Mouse (Mus musculus) intestine, embryonic 14.5 days (tissue): Measurements from ENCODE around the gene Rp9. TPM values are rescaled to one million over a fixed set of nuclear protein-coding genes. Genes with fewer than 3 reads are reported as not detected.
A peak's percentile ranks its signal among the peaks of the same experiment; 100 is the strongest.

ENCODE experiments used
- ATAC-seq: fragments of 200-750 bp; cut with Nextera tagmentation; replicated peaks from 2 replicates; pipeline ENCODE4 v1.8.0; 2017; ENCODE audit warnings: low read depth, moderate number of reproducible peaks, moderate TSS enrichment, moderate library complexity; ENCODE audit not compliant: low FRiP score, low TSS enrichment
- DNase-seq: peaks from one replicate; pipeline ENCODE4 v3.0.0-alpha.2; 2018; ENCODE audit warnings: low spot score
- H3K27ac ChIP-seq: fragments of 300-500 bp; sonication (generic); 2 replicates; pipeline ENCODE4 v1.5.1; 2014; ENCODE audit warnings: low read depth, mild to moderate bottlenecking, control low read depth
- H3K27me3 ChIP-seq: fragments of 300-500 bp; sonication (generic); replicated peaks from 2 replicates; pipeline ENCODE4 v1.6.1; 2014; ENCODE audit warnings: low read length, control low read depth; ENCODE audit not compliant: control insufficient read depth, insufficient read depth
- H3K36me3 ChIP-seq: fragments of 300-500 bp; sonication (generic); 2 replicates; pipeline ENCODE4 v1.6.1; 2014; ENCODE audit warnings: low read length, control low read depth; ENCODE audit not compliant: control insufficient read depth, insufficient read depth
- H3K4me1 ChIP-seq: fragments of 300-500 bp; sonication (generic); replicated peaks from 2 replicates; pipeline ENCODE4 v1.6.1; 2014; ENCODE audit warnings: low read length, control low read depth, mixed read lengths; ENCODE audit not compliant: control insufficient read depth, insufficient read depth
- H3K4me2 ChIP-seq: fragments of 300-500 bp; sonication (generic); 2 replicates; pipeline ENCODE4 v1.6.1; 2014; ENCODE audit warnings: low read length
- H3K4me3 ChIP-seq: fragments of 300-500 bp; sonication (generic); 2 replicates; pipeline ENCODE4 v1.5.1; 2014; ENCODE audit warnings: low read depth, low read length, control low read depth, mixed read lengths
- H3K9ac ChIP-seq: fragments of 300-500 bp; sonication (generic); 2 replicates; pipeline ENCODE4 v1.6.1; 2014; ENCODE audit warnings: mild to moderate bottlenecking, low read length
- H3K9me3 ChIP-seq: fragments of 300-500 bp; sonication (generic); 2 replicates; pipeline ENCODE4 v1.6.1; 2016; ENCODE audit warnings: low read length, control low read depth; ENCODE audit not compliant: control insufficient read depth
- WGBS: fragments of 180-500 bp; shearing (Covaris S2); extraction: QIAGEN DNeasy Blood & Tissue Kit; methylation state at CpG from one replicate; pipeline ENCODE4 v1.1.7; 2014; 5-methylcytosine and 5-hydroxymethylcytosine counted together
- polyA plus RNA-seq: library from polyadenylated mRNA; unstranded; fragments of >200 nt; fragmentation: Nextera tagmentation; extraction: Ambion mirVana; gene quantifications from 2 replicates; pipeline ENCODE4 v1.2.1, GENCODE M21; 2014

Gene Rp9
- polyA plus RNA-seq, 1 experiment from 2014 or later: 82.2 TPM

DNA sequence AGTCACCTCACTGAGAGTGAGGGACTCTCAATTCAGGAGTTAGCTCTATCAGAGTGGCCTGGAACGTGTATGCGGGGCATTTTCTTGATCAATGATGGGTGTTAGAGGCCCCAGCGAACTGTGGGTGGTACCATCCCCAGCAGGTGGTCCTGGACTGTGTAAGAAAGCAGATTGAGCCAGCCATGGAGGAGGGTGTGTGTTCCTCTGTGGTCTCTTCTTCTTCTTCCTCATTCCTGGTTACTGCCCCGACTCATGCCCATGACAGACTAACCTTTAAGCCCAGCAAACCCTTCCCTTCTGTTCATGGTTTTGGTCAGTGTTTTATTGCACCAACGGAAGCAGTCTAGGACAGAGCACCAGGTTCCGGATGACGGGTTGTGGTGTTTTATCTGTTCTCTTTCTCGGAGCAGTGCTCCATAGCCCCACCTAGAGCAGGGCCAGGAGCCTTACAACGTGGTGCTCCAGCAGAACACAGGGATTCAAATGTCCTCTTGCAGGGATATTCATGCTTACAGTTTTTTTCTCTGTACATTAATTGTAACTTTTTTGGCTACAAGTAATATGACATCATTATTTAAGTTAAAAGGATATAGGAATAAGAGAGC is 24.8 kb upstream of the Rp9 start:
- Histone ChIP-seq H3K36me3 (no peaks in the 10 kb centered on the region), H3K4me3 (no peak overlapping the region), H3K9ac (no peak overlapping the region), H3K4me2 (no peak overlapping the region), H3K9me3 (0 out of 2 replicates have a peak, but pooled peaks cover 3% of the 10 kb centered on the region), H3K27me3 (no peaks in the 10 kb centered on the region), H3K4me1 (no peaks in the 10 kb centered on the region), H3K27ac (no peak overlapping the region)
- no peak for ATAC-seq
- no peak for DNase-seq
- 86% methylated on average over 9 of the region's 9 CpGs for WGBS

DNA sequence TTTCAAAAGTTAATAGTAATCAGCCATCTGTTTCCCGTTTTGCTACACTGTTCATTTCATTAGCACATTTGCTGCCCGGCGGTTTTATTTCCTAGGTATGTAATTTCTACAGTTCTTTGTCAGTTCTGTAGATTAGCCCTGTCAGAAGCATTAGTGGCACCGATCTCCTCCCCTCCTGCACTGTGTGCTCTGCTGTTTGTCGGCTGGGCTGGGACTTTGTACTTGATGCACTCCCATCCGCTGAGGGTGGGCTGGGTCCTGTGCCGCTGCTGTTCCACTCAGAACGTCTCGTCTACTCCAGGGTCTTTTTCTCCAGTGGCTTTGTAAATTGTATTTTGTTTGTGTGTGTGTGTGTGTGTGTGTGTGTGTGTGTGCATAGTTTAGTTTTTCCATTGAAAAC is 19.4 kb upstream of the Rp9 start:
- Histone ChIP-seq H3K9me3 (no peaks in the 10 kb centered on the region), H3K36me3 (no peaks in the 10 kb centered on the region), H3K27me3 (no peaks in the 10 kb centered on the region), H3K4me2 (no peak overlapping the region), H3K27ac (no peak overlapping the region), H3K9ac (no peak overlapping the region), H3K4me1 (no peaks in the 10 kb centered on the region), H3K4me3 (no peak overlapping the region)
- DNase-seq: no peak
- ATAC-seq: no peak
- WGBS: 54% methylated on average over 9 of the region's 9 CpGs

DNA sequence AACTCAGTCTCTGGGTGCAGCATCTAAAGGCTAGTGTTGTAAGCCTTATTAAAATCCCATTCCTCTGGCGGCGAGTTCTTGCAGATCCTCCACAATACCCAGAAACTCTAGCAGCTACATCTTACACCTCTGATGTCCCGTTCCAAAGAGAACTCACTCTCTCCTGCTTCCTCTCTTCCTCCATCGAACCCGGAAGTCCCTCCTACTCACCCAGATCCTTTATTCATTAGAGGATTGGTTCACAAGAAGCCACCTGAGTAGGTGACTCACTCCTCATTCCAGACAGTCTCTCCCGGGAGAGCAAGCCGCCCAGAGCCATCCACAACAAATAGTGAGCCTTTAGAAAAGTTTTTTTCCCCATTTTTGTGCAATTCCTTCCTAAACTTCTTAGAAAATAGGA is 16.7 kb upstream of the Rp9 start:
- no peak for DNase-seq
- Histone ChIP-seq H3K4me1 (no peaks in the 10 kb centered on the region), H3K4me2 (no peak overlapping the region), H3K27me3 (no peaks in the 10 kb centered on the region), H3K4me3 (no peak overlapping the region), H3K36me3 (no peaks in the 10 kb centered on the region), H3K9ac (no peak overlapping the region), H3K9me3 (no peaks in the 10 kb centered on the region), H3K27ac (no peak overlapping the region)
- 93% methylated on average over 7 of the region's 7 CpGs for WGBS
- no peak for ATAC-seq

DNA sequence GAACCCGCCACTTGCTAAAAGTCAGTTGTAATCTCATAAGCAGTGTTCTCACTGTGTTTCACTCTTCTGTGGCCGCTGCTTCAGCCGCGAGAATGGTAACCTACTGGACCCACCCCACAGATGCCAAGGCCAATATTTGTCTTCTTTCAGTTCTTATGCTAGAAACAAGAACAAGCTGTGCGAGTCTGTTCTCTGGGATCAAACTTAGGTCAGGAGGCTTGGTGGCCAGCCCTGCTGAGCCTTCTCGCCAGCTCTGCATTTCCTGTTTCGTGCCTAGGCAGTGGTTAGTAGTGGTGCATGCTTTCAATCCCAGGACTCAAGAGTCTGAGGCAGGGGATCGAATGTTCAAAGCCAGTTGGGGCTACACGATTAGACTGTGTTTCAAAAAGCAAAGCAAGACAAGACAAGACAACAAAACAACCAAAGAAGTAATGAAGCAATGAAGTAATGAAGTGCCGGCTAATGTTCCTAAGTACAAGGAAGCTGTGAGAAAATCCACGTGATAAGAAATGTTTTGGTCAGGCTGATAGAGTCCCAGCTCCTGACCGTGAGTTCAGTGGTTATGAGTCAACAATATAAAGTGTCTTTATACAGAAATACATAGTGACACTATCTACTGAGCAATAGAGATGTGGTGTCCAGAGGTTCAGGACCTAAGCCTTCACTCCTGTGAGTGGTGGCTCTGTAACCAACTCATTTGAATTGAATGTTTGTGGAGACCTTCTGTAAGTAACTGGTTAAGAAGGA is 15.2 kb upstream of the Rp9 start:
- Histone ChIP-seq H3K4me1 (no peaks in the 10 kb centered on the region), H3K9ac (no peak overlapping the region), H3K27me3 (no peaks in the 10 kb centered on the region), H3K4me3 (no peak overlapping the region), H3K4me2 (no peak overlapping the region), H3K9me3 (no peaks in the 10 kb centered on the region), H3K36me3 (no peaks in the 10 kb centered on the region), H3K27ac (no peak overlapping the region)
- WGBS: 88% methylated on average over 12 of the region's 12 CpGs
- DNase-seq (no peak), ATAC-seq (no peak)

DNA sequence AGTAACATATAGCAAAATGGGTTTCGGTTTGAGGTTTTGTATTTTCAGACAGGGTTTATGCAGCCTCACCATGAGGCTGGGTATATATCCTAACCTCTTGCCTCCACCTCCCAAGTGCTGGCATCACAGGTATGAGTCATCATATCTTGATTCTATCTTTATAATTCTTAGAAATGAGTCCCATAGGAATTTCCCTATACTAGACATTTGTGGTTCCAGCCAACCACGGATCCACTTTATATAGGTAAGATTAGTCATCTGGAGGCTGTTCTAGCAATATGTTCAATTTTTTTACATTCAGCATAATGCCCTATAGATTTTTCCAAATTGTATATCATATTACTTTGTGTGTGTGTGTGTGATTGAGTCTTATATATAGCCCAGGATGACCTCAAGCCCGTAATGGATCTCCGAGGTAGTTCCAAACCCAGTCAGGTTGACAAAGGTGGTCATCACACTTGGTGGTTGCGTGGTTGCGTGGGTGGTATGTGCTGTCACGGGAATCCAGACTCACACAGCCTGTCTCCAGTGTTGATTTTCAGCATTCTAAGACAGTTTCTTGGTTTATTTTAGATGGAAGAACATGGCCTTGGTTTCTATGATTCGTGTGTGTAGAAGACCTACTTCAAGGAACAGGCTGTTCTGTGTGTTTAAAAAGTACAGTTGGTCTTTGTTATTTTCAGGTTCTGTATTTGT is 14.5 kb upstream of the Rp9 start:
- Histone ChIP-seq H3K9ac (no peak overlapping the region), H3K4me2 (no peak overlapping the region), H3K9me3 (no peaks in the 10 kb centered on the region), H3K27ac (no peak overlapping the region), H3K4me1 (no peaks in the 10 kb centered on the region), H3K4me3 (no peak overlapping the region), H3K27me3 (no peaks in the 10 kb centered on the region), H3K36me3 (no peaks in the 10 kb centered on the region)
- 95% methylated on average over 8 of the region's 8 CpGs for WGBS
- ATAC-seq (no peak), DNase-seq (no peak)

DNA sequence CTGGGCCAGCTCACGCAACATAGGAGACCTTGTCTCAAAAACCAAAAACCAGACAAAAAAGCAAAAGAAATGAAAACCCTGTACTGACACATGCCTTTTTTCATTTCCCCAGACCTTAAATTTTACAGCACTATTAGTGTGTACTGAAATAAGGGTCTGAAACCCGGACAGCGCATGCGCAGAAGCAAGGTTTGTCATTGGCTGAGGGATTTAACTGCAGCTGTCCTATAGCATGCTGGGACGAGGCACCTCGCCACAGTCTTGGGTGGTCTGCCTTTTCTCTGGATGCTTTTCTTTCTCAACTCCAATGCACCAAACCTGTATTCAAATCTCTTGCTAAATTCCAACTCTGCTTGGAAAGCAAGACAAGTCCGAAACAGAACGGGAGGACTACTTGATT is 9.4 kb upstream of the Rp9 start:
- no peak overlapping the region for H3K4me2 ChIP-seq
- no peak overlapping the region for H3K27ac ChIP-seq
- no peaks in the 10 kb centered on the region for H3K9me3 ChIP-seq
- H3K27me3 ChIP-seq: no peaks in the 10 kb centered on the region
- DNase-seq (no peak), ATAC-seq (no peak)
- no peaks in the 10 kb centered on the region for H3K36me3 ChIP-seq
- WGBS: 93% methylated on average over 8 of the region's 8 CpGs
- no peak overlapping the region for H3K4me3 ChIP-seq
- peaks cover 7% of the 10 kb centered on the region for H3K4me1 ChIP-seq
- no peak overlapping the region for H3K9ac ChIP-seq

DNA sequence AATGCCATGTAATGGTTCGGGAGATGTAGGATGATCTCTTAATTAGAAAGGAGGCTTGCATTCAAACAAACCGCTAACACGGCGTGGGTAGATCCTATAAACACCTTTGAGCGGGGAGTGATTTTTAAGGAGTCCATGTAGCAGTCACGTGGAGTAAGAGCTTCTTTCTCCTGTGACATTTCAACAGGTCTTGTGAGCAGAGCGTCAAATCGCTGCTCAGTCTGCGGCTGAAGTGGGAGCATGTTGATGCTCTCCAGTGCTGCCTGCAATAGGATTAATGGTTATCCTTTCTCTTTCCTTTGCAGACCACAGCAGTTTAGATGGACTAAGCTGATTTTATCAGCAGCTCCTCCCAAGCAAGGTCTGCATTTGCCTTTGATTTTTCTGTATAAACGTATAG is 6.7 kb upstream of the Rp9 start:
- Histone ChIP-seq H3K4me1 (peaks cover 7% of the 10 kb centered on the region), H3K27me3 (no peaks in the 10 kb centered on the region), H3K9ac (peak overlapping the region; percentile 55), H3K36me3 (no peaks in the 10 kb centered on the region), H3K4me3 (peak overlapping the region; percentile 84), H3K27ac (peak overlapping the region; percentile 44; the same call in 1 of the 2 replicates), H3K4me2 (peak overlapping the region; percentile 97), H3K9me3 (no peaks in the 10 kb centered on the region)
- DNase-seq (peak; percentile 62), ATAC-seq (no peak)
- WGBS: 2% methylated on average over 10 of the region's 10 CpGs

DNA sequence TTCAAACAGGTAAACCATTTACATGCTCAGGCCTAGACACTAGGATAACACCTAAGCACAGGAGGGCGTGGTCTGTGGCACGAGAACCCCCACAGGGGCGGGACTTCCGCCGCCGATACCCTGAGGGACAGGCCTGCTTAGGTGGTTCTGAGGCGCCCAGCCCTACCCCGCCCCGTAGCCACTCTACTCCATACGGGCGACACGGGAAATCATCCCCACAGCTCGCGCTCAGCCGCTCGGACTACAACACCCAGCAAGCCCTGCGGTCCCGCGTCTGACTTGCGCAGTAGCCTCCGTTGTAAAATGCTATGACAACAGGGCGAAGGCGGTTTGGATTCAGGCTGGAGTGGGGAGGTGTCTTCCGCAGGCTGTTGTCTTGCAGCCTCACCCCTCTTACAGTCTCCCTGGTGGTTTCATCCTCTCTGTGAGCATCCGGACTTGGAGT is 5.9 kb upstream of the Rp9 start, which contains the start of gene Bbs9:
TSS of gene Bbs9 (plus strand) at position 292 of the 445 bp plus-strand sequence.
- H3K27me3 ChIP-seq: no peaks in the 10 kb centered on the region
- H3K4me3 ChIP-seq: peak within 1 kb of the TSS; percentile 84
- H3K4me2 ChIP-seq: peak within 1 kb of the TSS; percentile 97
- H3K9me3 ChIP-seq: no peaks in the 10 kb centered on the region
- H3K4me1 ChIP-seq: peaks cover 7% of the 10 kb centered on the region
- WGBS: under 1% methylated on average over 25 of the region's 25 CpGs
- H3K27ac ChIP-seq: peak within 1 kb of the TSS; percentile 44
- peak within 1 kb of the TSS; percentile 55 for H3K9ac ChIP-seq
- ATAC-seq: peak; percentile 99
- DNase-seq: peak; percentile 93
- H3K36me3 ChIP-seq: no peaks in the 10 kb centered on the region
